Mouse (Mus musculus) neural tube, embryonic 10.5 days (tissue): ENCODE results near the gene Rft1.

ENCODE experiments used
- DNase-seq: peaks from one replicate; pipeline ENCODE4 v3.0.0-alpha.2; 2017; ENCODE audit warnings: low spot score; ENCODE audit errors: extremely low spot score

The Rft1 gene

DNA sequence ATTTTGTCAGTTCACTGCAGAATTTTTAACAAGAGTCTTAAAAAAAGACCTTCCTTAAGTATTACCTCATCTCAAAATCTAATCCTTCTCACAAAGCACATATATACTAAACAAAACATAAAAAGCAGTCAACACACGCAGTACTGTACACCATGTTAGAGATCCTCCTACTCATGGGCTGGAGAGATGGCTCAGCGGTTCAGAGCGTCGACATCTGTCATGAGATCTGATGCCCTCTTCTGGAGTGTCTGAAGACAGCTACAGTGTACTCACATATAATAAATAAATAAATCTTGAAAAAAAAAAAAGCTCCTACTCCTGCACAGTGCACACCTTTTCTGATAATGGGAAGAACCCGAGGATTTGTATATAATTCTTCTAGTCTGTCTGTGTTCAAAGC lies 68.2 kb downstream of the Rft1 start:
- DNase-seq: no peak

DNA sequence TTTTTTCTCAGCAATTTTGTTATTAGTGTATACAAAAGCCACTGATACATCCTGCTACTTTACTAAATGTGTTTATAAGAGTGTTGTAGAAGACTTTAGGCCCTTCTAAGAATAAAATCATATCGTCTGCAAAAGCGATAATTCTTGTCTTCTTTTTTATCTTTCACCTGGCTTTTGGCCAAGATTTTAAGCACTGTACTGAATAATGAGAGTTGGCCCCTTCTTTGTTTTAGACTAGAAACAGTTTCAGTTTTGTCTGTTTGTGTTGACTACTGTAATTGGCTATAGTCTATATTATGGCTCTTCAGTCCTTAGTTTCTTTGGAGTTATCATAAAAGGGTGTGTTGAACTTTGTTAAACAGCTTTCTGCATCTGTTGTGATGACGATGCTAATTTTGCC lies 77.7 kb downstream of the Rft1 start:
- DNase-seq: no peak

DNA sequence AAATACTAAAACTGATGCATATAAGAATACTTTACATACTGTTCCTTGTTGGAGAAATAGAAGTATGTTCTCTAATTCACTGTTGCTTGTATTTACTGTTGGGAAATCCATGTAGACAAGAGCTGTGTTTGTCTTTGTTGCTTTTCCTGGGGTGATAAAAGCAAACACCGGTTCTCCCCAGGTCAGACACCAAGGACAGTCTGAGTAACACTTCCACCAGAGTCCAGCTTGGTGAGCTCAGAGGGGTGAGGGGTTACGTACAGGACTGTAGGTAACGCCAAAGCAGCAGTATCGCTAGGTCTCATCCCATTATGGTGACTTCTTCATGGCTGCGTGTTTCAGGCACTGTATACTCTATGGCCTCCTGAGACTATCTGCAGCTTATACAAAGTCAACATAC lies 80.5 kb downstream of the Rft1 start:
- no peak for DNase-seq

DNA sequence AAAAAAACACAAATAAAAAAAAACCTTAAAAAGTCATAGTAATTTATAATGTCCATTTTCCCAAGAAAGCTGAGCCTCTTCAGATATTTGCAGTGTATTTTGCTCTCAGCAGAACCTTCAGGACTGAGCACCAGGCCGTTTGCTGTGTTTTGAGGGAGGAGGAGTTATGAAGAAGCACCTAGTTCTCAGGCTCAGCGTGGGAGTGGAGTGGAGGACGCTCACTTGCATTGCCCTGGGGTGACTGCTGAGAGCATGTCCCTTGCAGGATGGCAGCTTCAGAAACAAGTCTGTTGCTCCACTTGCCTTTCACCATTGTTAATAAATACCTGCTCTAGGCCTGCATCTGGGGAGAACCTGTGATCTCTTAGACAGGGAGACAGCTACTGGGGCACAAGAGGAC lies 81.7 kb downstream of the Rft1 start:
- DNase-seq: no peak

DNA sequence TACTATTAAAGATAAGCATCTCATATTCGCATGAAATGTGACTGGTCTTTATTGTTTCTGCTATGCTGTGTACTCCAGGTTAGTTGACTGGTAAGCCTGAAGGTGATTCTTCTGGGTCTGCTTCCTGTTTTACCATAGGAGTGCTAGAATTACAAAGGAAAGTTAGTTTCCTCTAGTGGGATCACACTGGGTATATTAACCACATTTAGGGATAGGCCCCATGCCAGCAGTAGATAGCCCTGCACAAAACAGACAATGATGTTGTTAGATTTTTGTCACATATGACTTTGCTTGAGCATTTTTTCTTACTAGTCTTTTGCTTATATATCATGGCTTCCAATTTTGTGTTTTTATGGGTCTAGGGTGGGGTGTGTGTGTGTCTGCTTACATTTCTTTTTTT lies 82.3 kb downstream of the Rft1 start:
- DNase-seq: no peak
